Mouse (Mus musculus): Measurements from ENCODE around the gene Plpp6. TPM values are rescaled to one million over a fixed set of nuclear protein-coding genes. Genes with fewer than 3 reads are reported as not detected.

Plpp6 gene
- polyA plus RNA-seq, 1 experiment from 2014 or later = 13.6 TPM

DNA sequence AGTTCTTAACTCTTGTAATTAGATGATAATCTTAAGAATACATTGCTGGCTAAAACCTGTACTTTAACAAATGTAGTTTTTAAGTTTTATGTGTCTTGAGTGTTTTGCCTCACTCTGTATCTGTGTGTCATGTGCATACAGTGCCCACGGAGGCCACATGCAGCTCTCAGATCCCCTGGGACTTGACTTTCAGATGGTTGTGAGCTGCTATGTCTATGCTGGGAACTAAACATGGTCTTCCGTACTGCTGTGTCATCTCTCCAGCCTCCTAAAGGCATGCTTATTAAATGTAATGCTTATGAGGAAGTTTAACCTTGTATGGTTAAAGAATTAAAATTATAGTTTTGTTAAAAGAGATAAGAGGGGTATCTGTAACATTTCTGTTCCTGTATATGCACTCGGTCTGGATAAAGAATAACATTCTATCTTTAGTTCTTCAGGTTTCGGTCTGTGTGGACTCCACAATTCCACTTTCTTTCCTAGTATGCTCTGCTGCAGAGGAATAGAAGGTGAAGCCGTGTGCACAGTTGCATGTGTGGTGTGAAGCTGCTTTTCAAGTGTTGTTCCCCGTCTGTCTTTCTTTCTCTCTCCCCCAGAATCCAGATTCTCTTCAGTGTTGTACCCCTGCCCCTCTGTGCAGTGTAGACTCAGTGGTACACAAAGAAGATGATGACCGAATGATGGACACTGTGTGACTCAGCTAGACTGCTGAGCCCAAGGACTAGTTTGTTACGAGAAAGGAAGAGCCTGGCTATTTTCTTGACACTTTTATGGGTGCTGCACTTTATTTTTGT, 51.9 kb downstream of the Plpp6 start:
- WGBS = 88% methylated on average over 8 of the region's 8 CpGs
- Histone ChIP-seq H3K36me3 (peaks cover 56% of the 10 kb centered on the region), H3K27ac (replicated peaks) (no peak overlapping the region), H3K4me2 (no peak overlapping the region), H3K4me3 (no peak overlapping the region), H3K27me3 (no peaks in the 10 kb centered on the region), H3K9ac (no peak overlapping the region), H3K9me3 (no peaks in the 10 kb centered on the region), H3K4me1 (replicated peaks) (no peaks in the 10 kb centered on the region)
- ATAC-seq (ENCODE audit: low FRiP score, low read depth) = no peak

DNA sequence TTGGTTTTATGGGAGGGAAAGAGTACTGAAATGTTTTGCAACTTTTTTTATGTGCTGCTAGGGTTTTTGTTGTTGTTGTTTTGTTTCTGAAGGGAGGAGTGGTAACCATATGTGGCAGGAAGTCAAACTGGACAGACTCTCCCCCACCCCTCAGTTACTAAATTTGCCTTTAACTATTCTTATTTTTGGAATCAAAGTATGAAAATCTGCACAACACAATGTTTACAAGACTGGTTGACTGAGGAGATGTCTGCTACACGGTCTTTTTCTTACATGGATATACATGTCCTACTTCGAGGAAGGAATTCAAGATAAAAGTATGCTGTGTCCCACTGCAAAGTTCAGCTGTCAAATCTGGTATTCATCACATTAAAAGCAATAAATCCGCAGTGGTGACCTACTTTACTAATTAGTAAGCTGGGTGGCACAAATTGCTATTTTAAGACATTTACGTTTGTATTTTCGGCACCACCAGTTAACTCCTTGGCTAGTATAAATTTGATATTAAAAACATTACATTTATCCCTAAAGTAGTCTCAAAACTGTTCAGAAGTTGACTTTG, 52.5 kb downstream of the Plpp6 start:
- no peaks in the 10 kb centered on the region for H3K4me1 ChIP-seq (replicated peaks)
- no peak overlapping the region for H3K9ac ChIP-seq
- peaks cover 56% of the 10 kb centered on the region for H3K36me3 ChIP-seq
- no peaks in the 10 kb centered on the region for H3K27me3 ChIP-seq
- H3K9me3 ChIP-seq = no peaks in the 10 kb centered on the region
- 92% methylated on average over 5 of the region's 5 CpGs for WGBS
- no peak overlapping the region for H3K4me3 ChIP-seq
- H3K27ac ChIP-seq (replicated peaks) = no peak overlapping the region
- no peak for ATAC-seq (ENCODE audit: low FRiP score, low read depth)
- H3K4me2 ChIP-seq = no peak overlapping the region

Other genes with a start within 250 kb of the Plpp6 start
- 37.8 and 44.5 TPM in 2 replicates for gene Slc1a1, start 128.9 kb upstream of the Plpp6 start, polyA plus RNA-seq (2015; fragmentation: Nextera tagmentation; extraction: Ambion mirVana)
- 0.72 and 1.7 TPM in 2 replicates for gene 4430402I18Rik, start 3.8 kb downstream of the Plpp6 start, polyA plus RNA-seq (2015; fragmentation: Nextera tagmentation; extraction: Ambion mirVana)
- gene Cdc37l1, start 26.4 kb downstream of the Plpp6 start, polyA plus RNA-seq (2015; fragmentation: Nextera tagmentation; extraction: Ambion mirVana) = 42.1 and 47.1 TPM in 2 replicates
- gene Ak3, start 84.0 kb downstream of the Plpp6 start, polyA plus RNA-seq (2015; fragmentation: Nextera tagmentation; extraction: Ambion mirVana) = 68.5 and 75.3 TPM in 2 replicates
- 33.8 and 37.9 TPM in 2 replicates for gene Rcl1, start 137.4 kb downstream of the Plpp6 start, polyA plus RNA-seq (2015; fragmentation: Nextera tagmentation; extraction: Ambion mirVana)

Data from hindbrain, embryonic 15.5 days (tissue).